Comparison of ENCODE assay signal across 8 mouse cellular contexts in the genomic region with DNA sequence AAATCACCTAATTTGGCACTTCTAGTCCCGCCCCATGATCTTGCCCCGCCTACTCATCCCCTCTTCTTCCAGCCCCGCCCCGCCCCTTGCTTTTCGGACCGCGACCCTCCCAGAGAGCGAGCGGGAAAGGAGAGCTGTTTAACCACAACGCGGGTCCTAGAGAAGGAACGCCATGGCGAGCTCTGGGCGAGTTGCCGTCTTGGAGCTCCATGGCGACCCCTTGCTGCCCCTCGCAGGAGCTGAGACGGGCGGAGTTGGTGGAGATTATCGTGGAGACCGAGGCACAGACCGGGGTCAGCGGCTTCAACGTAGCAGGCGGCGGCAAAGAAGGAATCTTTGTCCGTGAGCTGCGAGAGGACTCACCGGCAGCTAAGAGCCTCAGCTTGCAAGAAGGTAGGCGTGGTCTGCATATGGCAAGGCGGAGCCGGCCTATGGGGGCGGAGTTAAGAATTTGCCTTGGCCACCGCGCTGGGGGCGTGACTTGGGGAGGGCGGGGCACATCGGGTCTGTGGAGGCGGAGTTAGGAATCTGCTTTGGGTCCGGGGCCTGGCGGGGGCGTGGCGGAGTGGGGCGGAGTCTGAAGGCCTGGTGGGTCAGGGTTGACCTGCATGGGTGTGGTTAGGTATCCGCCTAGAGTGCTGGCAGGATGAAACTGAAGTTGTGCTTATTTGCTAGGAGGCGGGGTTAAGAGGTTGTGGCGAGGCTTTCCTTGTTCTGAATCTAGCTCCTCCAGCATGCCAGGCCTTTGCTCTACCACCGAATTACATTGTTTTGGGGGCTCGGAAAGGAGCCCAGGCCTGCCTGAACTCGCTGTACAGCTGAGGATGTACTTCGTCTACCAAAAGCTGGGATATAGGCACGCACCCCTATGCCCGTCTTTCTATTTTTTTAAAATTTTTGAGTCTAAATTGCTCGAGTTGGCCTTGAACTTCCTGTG. TPM values are rescaled to one million over a fixed set of nuclear protein-coding genes. Genes with fewer than 3 reads are reported as not detected.
DNase-seq lines count a peak whose midpoint lies in the region; ATAC-seq lines count a peak whose summit lies in the region.

No protein-coding gene starts in this region.

- intact Hi-C loops in heart, postnatal 14 days (cut with DNase I) = loop anchor here (5.0 kb wide), 2 partner anchors 61 to 171 kb away; partner anchors contain the start of genes Blvrb, Ltbp4 and Sptbn4

- no peaks in the 10 kb centered on the region for H3K27me3 ChIP-seq in forebrain, embryonic 14.5 days (replicated peaks; ENCODE audit: control insufficient read depth, insufficient read depth, low read length)
- no peaks in the 10 kb centered on the region for H3K27me3 ChIP-seq in neural tube, embryonic 15.5 days (replicated peaks)

- under 1% methylated on average over 54 of the region's 54 CpGs for WGBS in forebrain, embryonic 14.5 days
- WGBS in neural tube, embryonic 15.5 days = under 1% methylated on average over 54 of the region's 54 CpGs

- peak overlapping the region; percentile 47 for H3K4me3 ChIP-seq in forebrain, embryonic 14.5 days (ENCODE audit: low read depth, low read length)
- H3K4me3 ChIP-seq in neural tube, embryonic 15.5 days (replicated peaks) = peak overlapping the region; percentile 49

- H3K4me1 ChIP-seq in forebrain, embryonic 14.5 days (ENCODE audit: control insufficient read depth, insufficient read depth, low read length) = peaks cover 5% of the 10 kb centered on the region; the same call in 1 of the 2 replicates
- H3K4me1 ChIP-seq in neural tube, embryonic 15.5 days = peaks cover 20% of the 10 kb centered on the region

- no peaks in the 10 kb centered on the region for H3K9me3 ChIP-seq in forebrain, embryonic 14.5 days (replicated peaks; ENCODE audit: control insufficient read depth, low read length)
- H3K9me3 ChIP-seq in neural tube, embryonic 15.5 days (replicated peaks) = no peaks in the 10 kb centered on the region

- peak; percentile 99 for DNase-seq in ES-CJ7 (ENCODE audit: low read depth, low spot score)
- DNase-seq in cerebellum, adult 11 months = peak; percentile 92
- peak; percentile 96 for DNase-seq in forebrain, embryonic 14.5 days (ENCODE audit: low spot score)
- DNase-seq in heart, postnatal 14 days = peak; percentile 96 to 98
- peak; percentile 93 for DNase-seq in layer of hippocampus, adult 11-12 months (ENCODE audit: low spot score)
- DNase-seq in lung, adult 18-20 months = peak; percentile 99
- DNase-seq in testis, postnatal 14 days (ENCODE audit: low spot score) = peak; percentile 97

- no peaks in the 10 kb centered on the region for H3K36me3 ChIP-seq in forebrain, embryonic 14.5 days (ENCODE audit: control insufficient read depth, insufficient read depth, low read length)
- no peaks in the 10 kb centered on the region for H3K36me3 ChIP-seq in neural tube, embryonic 15.5 days

- H3K4me2 ChIP-seq in forebrain, embryonic 14.5 days (ENCODE audit: low read length) = peak overlapping the region; percentile 63
- peak overlapping the region; percentile 62 for H3K4me2 ChIP-seq in neural tube, embryonic 15.5 days

- ATAC-seq in forebrain, embryonic 14.5 days = peak; percentile 93
- ATAC-seq in neural tube, embryonic 15.5 days (ENCODE audit: low FRiP score) = peak; percentile 94

- peak overlapping the region; percentile 92 for H3K27ac ChIP-seq in forebrain, embryonic 14.5 days (ENCODE audit: low read depth, low read length)
- peak overlapping the region; percentile 92 for H3K27ac ChIP-seq in neural tube, embryonic 15.5 days (replicated peaks)

- H3K9ac ChIP-seq in forebrain, embryonic 14.5 days (ENCODE audit: low read length) = peak overlapping the region; percentile 66
- H3K9ac ChIP-seq in neural tube, embryonic 15.5 days (replicated peaks) = peak overlapping the region; percentile 48

RNA-seq across cellular contexts. Expression of gene Prx, which starts 8.9 kb away (rescaled TPM):
- 0.55 and 0.73 TPM in 2 replicates for polyA plus RNA-seq in forebrain, embryonic 14.5 days (2014; fragmentation: Nextera tagmentation; extraction: Ambion mirVana)
- total RNA-seq in heart, postnatal 14 days (2021) = 1 to 10 TPM; 1.4 to 2.8 TPM
- polyA plus RNA-seq in neural tube, embryonic 15.5 days (2015; fragmentation: Nextera tagmentation; extraction: Ambion mirVana) = 2.0 and 2.4 TPM in 2 replicates

RNA-seq across cellular contexts. Expression of gene Hipk4, which starts 15.1 kb away (rescaled TPM):
- polyA plus RNA-seq in forebrain, embryonic 14.5 days (2014; fragmentation: Nextera tagmentation; extraction: Ambion mirVana) = 0.08 and 0.27 TPM in 2 replicates
- under 1 TPM; 0.32 to 0.55 TPM for total RNA-seq in heart, postnatal 14 days (2021)
- polyA plus RNA-seq in neural tube, embryonic 15.5 days (2015; fragmentation: Nextera tagmentation; extraction: Ambion mirVana) = 1.5 and 2.1 TPM in 2 replicates

RNA-seq across cellular contexts. Expression of gene Sertad1, which starts 21.3 kb away (rescaled TPM):
- polyA plus RNA-seq in forebrain, embryonic 14.5 days (2014; fragmentation: Nextera tagmentation; extraction: Ambion mirVana) = 8.6 and 9.7 TPM in 2 replicates
- total RNA-seq in heart, postnatal 14 days (2021) = 10 to 100 TPM; 10.9 to 11.4 TPM
- polyA plus RNA-seq in neural tube, embryonic 15.5 days (2015; fragmentation: Nextera tagmentation; extraction: Ambion mirVana) = 11.6 and 15.8 TPM in 2 replicates

RNA-seq across cellular contexts. Expression of gene Sertad3, which starts 34.4 kb away (rescaled TPM):
- 12.5 and 14.2 TPM in 2 replicates for polyA plus RNA-seq in forebrain, embryonic 14.5 days (2014; fragmentation: Nextera tagmentation; extraction: Ambion mirVana)
- total RNA-seq in heart, postnatal 14 days (2021) = 1 to 10 TPM; 7.6 to 8.5 TPM
- 8.8 and 11.0 TPM in 2 replicates for polyA plus RNA-seq in neural tube, embryonic 15.5 days (2015; fragmentation: Nextera tagmentation; extraction: Ambion mirVana)

RNA-seq across cellular contexts. Expression of gene Pld3, which starts 45.0 kb away (rescaled TPM):
- 98.6 and 108 TPM in 2 replicates for polyA plus RNA-seq in forebrain, embryonic 14.5 days (2014; fragmentation: Nextera tagmentation; extraction: Ambion mirVana)
- total RNA-seq in heart, postnatal 14 days (2021) = 10 to 100 TPM; 29.0 to 31.8 TPM
- 187 and 191 TPM in 2 replicates for polyA plus RNA-seq in neural tube, embryonic 15.5 days (2015; fragmentation: Nextera tagmentation; extraction: Ambion mirVana)

Comparison
In these comparisons a context has a peak if more than half of its experiments do, and no peak if none do; other contexts are left out.
1. Peak in every context shown above with its lines: DNase-seq, ATAC-seq, H3K4me3 ChIP-seq and H3K27ac ChIP-seq.